Comparison of ENCODE assay signal across 20 mouse cellular contexts in genomic region chr9:114647506-114648432, GRCm38 (mm10). TPM values are rescaled to one million over a fixed set of nuclear protein-coding genes. Genes with fewer than 3 reads are reported as not detected.
DNase-seq lines count a peak whose midpoint lies in the region; ATAC-seq and TF ChIP-seq lines count a peak whose summit lies in the region.
"Had no signal": no experiment of that assay in that cellular context is flagged by ENCODE, and none has a peak within 500 bp of the region (broad histone marks: within the 10 kb centered on the region; RNA-seq: fewer than 3 reads in every experiment).

No protein-coding gene starts in this region.

- H3K4me3 ChIP-seq in lung, embryonic 16.5 days (ENCODE audit: low read length) = no peak overlapping the region
- H3K4me3 ChIP-seq in E14TG2a.4 (replicated peaks; ENCODE audit: low read length) = no peak overlapping the region
- H3K4me3 ChIP-seq in heart, embryonic 12.5 days = no peak overlapping the region
- H3K4me3 ChIP-seq: embryonic facial prominence, embryonic 13.5 days; hindbrain, embryonic 10.5 days; left cerebral cortex, adult 2 months; limb, embryonic 15.5 days had no signal

- peak; percentile 39 for DNase-seq in kidney, adult 9 months
- DNase-seq in kidney, adult 18-20 months = no peak
- no peak for DNase-seq in lung, postnatal 36 days
- DNase-seq in induced T-regulatory cell, adult 2 months (ENCODE audit: low read depth) = peak; percentile 37
- no peak for DNase-seq in left cerebral cortex, postnatal 14 days (ENCODE audit: low spot score in 2 of 2)
- DNase-seq: adrenal gland, postnatal 25 days; cerebellum, adult 11 months; gastrocnemius, postnatal 25 days; lung, adult 2 months; thymus, postnatal 36 days had no signal

- WGBS in lung, embryonic 16.5 days = 80% methylated on average over 28 of the region's 28 CpGs
- 73% methylated on average over 28 of the region's 28 CpGs for WGBS in heart, embryonic 12.5 days

- intact Hi-C loops in left cerebral cortex, postnatal 14 days (cut with DNase I) = loop anchor here (2.0 to 5.0 kb wide), 2 partner anchors 41 to 80 kb away; partner anchors contain the start of gene Dync1li1

- H3K9me3 ChIP-seq in lung, embryonic 16.5 days (ENCODE audit: control insufficient read depth, low read length) = no peaks in the 10 kb centered on the region
- H3K9me3 ChIP-seq in E14TG2a.4 (ENCODE audit: low read length) = peaks cover 5% of the 10 kb centered on the region
- H3K9me3 ChIP-seq in heart, embryonic 12.5 days (replicated peaks) = no peaks in the 10 kb centered on the region
- H3K9me3 ChIP-seq: embryonic facial prominence, embryonic 13.5 days; hindbrain, embryonic 10.5 days; limb, embryonic 15.5 days had no signal

- peaks cover 11% of the 10 kb centered on the region; the same call in 1 of the 2 replicates for H3K27me3 ChIP-seq in lung, embryonic 16.5 days (ENCODE audit: control insufficient read depth, insufficient read depth, low read depth, low read length)
- no peaks in the 10 kb centered on the region for H3K27me3 ChIP-seq in E14TG2a.4 (ENCODE audit: insufficient read depth, low read length)
- H3K27me3 ChIP-seq in heart, embryonic 12.5 days (replicated peaks) = peaks cover 20% of the 10 kb centered on the region

- peak; percentile 46 for TF ChIP-seq CTCF in E14TG2a.4 (conservative IDR thresholded peaks at IDR 0.05; ENCODE audit: low read length)

- H3K36me3 ChIP-seq in lung, embryonic 16.5 days (ENCODE audit: control insufficient read depth, insufficient read depth, low read length) = no peaks in the 10 kb centered on the region
- no peaks in the 10 kb centered on the region for H3K36me3 ChIP-seq in E14TG2a.4 (ENCODE audit: insufficient read depth, low read length)
- no peaks in the 10 kb centered on the region for H3K36me3 ChIP-seq in heart, embryonic 12.5 days
- H3K36me3 ChIP-seq: embryonic facial prominence, embryonic 13.5 days; hindbrain, embryonic 10.5 days; limb, embryonic 15.5 days had no signal

- H3K27ac ChIP-seq in lung, embryonic 16.5 days (ENCODE audit: low read length) = no peak overlapping the region
- H3K27ac ChIP-seq in heart, embryonic 12.5 days (ENCODE audit: poor library complexity, severe bottlenecking) = no peak overlapping the region
- H3K27ac ChIP-seq: embryonic facial prominence, embryonic 13.5 days; hindbrain, embryonic 10.5 days; hindbrain, postnatal 0 days; limb, embryonic 15.5 days had no signal

- H3K4me1 ChIP-seq in lung, embryonic 16.5 days (replicated peaks; ENCODE audit: control insufficient read depth, insufficient read depth, low read length) = no peaks in the 10 kb centered on the region
- H3K4me1 ChIP-seq in E14TG2a.4 (replicated peaks; ENCODE audit: low read depth, low read length) = peaks cover 38% of the 10 kb centered on the region
- H3K4me1 ChIP-seq in heart, embryonic 12.5 days (replicated peaks) = no peaks in the 10 kb centered on the region
- H3K4me1 ChIP-seq: embryonic facial prominence, embryonic 13.5 days; hindbrain, embryonic 10.5 days; limb, embryonic 15.5 days had no signal

- no peak overlapping the region for H3K4me2 ChIP-seq in lung, embryonic 16.5 days (ENCODE audit: low read depth, low read length)
- no peak overlapping the region for H3K4me2 ChIP-seq in heart, embryonic 12.5 days
- H3K4me2 ChIP-seq: embryonic facial prominence, embryonic 13.5 days; limb, embryonic 15.5 days had no signal

- 0 out of 2 replicates have a peak, but pooled peaks have one; percentile 34 for ATAC-seq in lung, embryonic 16.5 days (ENCODE audit: low read depth)
- no peak for ATAC-seq in heart, embryonic 12.5 days (ENCODE audit: insufficient number of reproducible peaks, low FRiP score)
- ATAC-seq: forebrain, embryonic 14.5 days; midbrain, embryonic 16.5 days had no signal

- no peak overlapping the region for H3K9ac ChIP-seq in lung, embryonic 16.5 days (ENCODE audit: low read length)
- H3K9ac ChIP-seq in heart, embryonic 12.5 days = no peak overlapping the region
- H3K9ac ChIP-seq: embryonic facial prominence, embryonic 13.5 days; limb, embryonic 15.5 days had no signal

RNA-seq across cellular contexts. Expression of gene Cnot10, which starts 7.8 kb away (rescaled TPM):
- polyA plus RNA-seq in lung, embryonic 16.5 days (2015; fragmentation: Nextera tagmentation; extraction: Ambion mirVana) = 64.4 and 64.7 TPM in 2 replicates
- 39.4 and 40.8 TPM in 2 replicates for polyA plus RNA-seq in heart, embryonic 12.5 days (2016; fragmentation: Nextera tagmentation; extraction: Ambion mirVana)
- total RNA-seq in left cerebral cortex, postnatal 14 days (2021) = 10 to 100 TPM; 49.7 to 50.5 TPM

RNA-seq across cellular contexts. Expression of gene Dync1li1, which starts 40.8 kb away (rescaled TPM):
- polyA plus RNA-seq in lung, embryonic 16.5 days (2015; fragmentation: Nextera tagmentation; extraction: Ambion mirVana) = 53.0 and 59.0 TPM in 2 replicates
- 78.3 and 81.8 TPM in 2 replicates for polyA plus RNA-seq in heart, embryonic 12.5 days (2016; fragmentation: Nextera tagmentation; extraction: Ambion mirVana)
- total RNA-seq in left cerebral cortex, postnatal 14 days (2021) = 100 to 1,000 TPM; 101 to 105 TPM

Comparison
In these comparisons a context has a peak if more than half of its experiments do, and no peak if none do; other contexts are left out.
1. DNase-seq: peak in kidney, adult 9 months (single experiment) and induced T-regulatory cell, adult 2 months (single experiment); none in kidney, adult 18-20 months (single experiment), lung, postnatal 36 days (single experiment) and left cerebral cortex, postnatal 14 days (0 of 2).